Mouse (Mus musculus): ENCODE measurements around the gene Abraxas1. TPM values are rescaled to one million over a fixed set of nuclear protein-coding genes. Genes with fewer than 3 reads are reported as not detected.

Gene Abraxas1
- polyA plus RNA-seq, 1 experiment from 2014 or later, result 33.0 TPM

DNA sequence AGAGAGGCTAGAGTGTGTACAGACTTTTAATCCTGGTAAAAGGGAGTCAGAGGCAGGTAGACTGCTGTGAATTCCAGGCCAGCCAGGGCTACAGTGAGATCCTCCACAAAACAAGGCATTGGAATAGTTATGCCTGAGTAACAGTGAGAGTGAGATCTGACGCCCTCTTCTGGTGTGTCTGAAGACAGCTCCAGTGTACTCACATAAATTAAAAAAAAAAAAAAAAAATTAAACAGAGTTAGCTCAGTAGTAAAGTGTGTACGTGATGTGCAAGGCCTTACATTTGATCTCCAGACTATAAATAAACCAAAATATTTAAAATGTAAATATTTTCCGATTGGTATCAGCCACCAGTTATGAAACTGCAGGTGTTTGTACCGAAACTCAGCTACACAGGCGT is 26.7 kb downstream of the Abraxas1 start:
- peaks cover 14% of the 10 kb centered on the region for H3K36me3 ChIP-seq (ENCODE audit: control insufficient read depth, insufficient read depth, low read length)
- 69% methylated on average over 5 of the region's 5 CpGs for WGBS
- no peak overlapping the region for H3K4me3 ChIP-seq (ENCODE audit: low read length)
- no peak overlapping the region for H3K27ac ChIP-seq (ENCODE audit: low read length)
- no peaks in the 10 kb centered on the region; the same call in 1 of the 2 replicates for H3K4me1 ChIP-seq (replicated peaks; ENCODE audit: control insufficient read depth, insufficient read depth, low read length)
- no peaks in the 10 kb centered on the region for H3K27me3 ChIP-seq (ENCODE audit: control insufficient read depth, insufficient read depth, low read depth, low read length)
- H3K9me3 ChIP-seq (ENCODE audit: control insufficient read depth, low read length), result no peaks in the 10 kb centered on the region
- H3K4me2 ChIP-seq (ENCODE audit: low read depth, low read length), result no peak overlapping the region
- no peak overlapping the region for H3K9ac ChIP-seq (ENCODE audit: low read length)
- ATAC-seq (ENCODE audit: low read depth), result no peak

- Histone ChIP-seq H3K27ac (ENCODE audit: low read length) (no peak overlapping the region), H3K9ac (ENCODE audit: low read length) (no peak overlapping the region), H3K27me3 (ENCODE audit: control insufficient read depth, insufficient read depth, low read depth, low read length) (no peaks in the 10 kb centered on the region), H3K36me3 (ENCODE audit: control insufficient read depth, insufficient read depth, low read length) (peaks cover 17% of the 10 kb centered on the region), H3K4me3 (ENCODE audit: low read length) (no peak overlapping the region), H3K4me1 (replicated peaks; ENCODE audit: control insufficient read depth, insufficient read depth, low read length) (no peaks in the 10 kb centered on the region), H3K9me3 (ENCODE audit: control insufficient read depth, low read length) (no peaks in the 10 kb centered on the region), H3K4me2 (ENCODE audit: low read depth, low read length) (no peak overlapping the region)
- 85% methylated on average over 7 of the region's 7 CpGs for WGBS
- ATAC-seq (ENCODE audit: low read depth), result no peak
These were observed 28.5 kb downstream of the Abraxas1 start for GRCm38 (mm10) chr5:100792261-100792660.

- no peaks in the 10 kb centered on the region for H3K9me3 ChIP-seq (ENCODE audit: control insufficient read depth, low read length)
- WGBS, result 92% methylated on average over 9 of the region's 9 CpGs
- no peaks in the 10 kb centered on the region for H3K4me1 ChIP-seq (replicated peaks; ENCODE audit: control insufficient read depth, insufficient read depth, low read length)
- no peak overlapping the region for H3K4me2 ChIP-seq (ENCODE audit: low read depth, low read length)
- no peak overlapping the region for H3K9ac ChIP-seq (ENCODE audit: low read length)
- H3K4me3 ChIP-seq (ENCODE audit: low read length), result no peak overlapping the region
- peaks cover 23% of the 10 kb centered on the region for H3K36me3 ChIP-seq (ENCODE audit: control insufficient read depth, insufficient read depth, low read length)
- H3K27ac ChIP-seq (ENCODE audit: low read length), result no peak overlapping the region
- no peak for ATAC-seq (ENCODE audit: low read depth)
- H3K27me3 ChIP-seq (ENCODE audit: control insufficient read depth, insufficient read depth, low read depth, low read length), result no peaks in the 10 kb centered on the region
These were observed 33.2 kb downstream of the Abraxas1 start for GRCm38 (mm10) chr5:100787527-100787926.

GRCm38 (mm10) chr5:100779002-100779401 is 41.8 kb downstream of the Abraxas1 start:
- no peak overlapping the region for H3K9ac ChIP-seq (ENCODE audit: low read length)
- no peaks in the 10 kb centered on the region for H3K9me3 ChIP-seq (ENCODE audit: control insufficient read depth, low read length)
- no peak overlapping the region for H3K4me2 ChIP-seq (ENCODE audit: low read depth, low read length)
- no peak overlapping the region for H3K27ac ChIP-seq (ENCODE audit: low read length)
- ATAC-seq (ENCODE audit: low read depth), result no peak
- H3K36me3 ChIP-seq (ENCODE audit: control insufficient read depth, insufficient read depth, low read length), result peaks cover 15% of the 10 kb centered on the region
- no peaks in the 10 kb centered on the region for H3K27me3 ChIP-seq (ENCODE audit: control insufficient read depth, insufficient read depth, low read depth, low read length)
- 94% methylated on average over 13 of the region's 13 CpGs for WGBS
- no peaks in the 10 kb centered on the region for H3K4me1 ChIP-seq (replicated peaks; ENCODE audit: control insufficient read depth, insufficient read depth, low read length)
- no peak overlapping the region for H3K4me3 ChIP-seq (ENCODE audit: low read length)

DNA sequence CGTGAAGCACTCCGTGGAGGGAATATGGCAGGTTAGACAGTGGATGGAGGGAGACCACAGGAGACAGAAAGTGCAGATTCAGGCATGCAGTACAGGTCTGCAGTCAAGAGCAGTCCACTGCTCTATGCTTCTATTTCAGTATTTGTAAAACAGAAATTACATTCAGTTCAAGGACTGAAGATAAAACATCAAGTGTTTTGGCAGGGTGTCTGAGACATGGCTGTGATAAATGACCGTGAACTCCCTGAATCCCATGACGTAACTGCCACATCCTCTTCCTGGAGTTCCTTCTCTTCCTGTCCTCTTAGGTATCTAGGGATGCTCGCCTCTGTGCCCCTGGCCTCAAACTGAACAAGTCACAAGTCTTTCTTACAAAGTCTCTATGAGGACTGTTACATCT is 43.9 kb downstream of the Abraxas1 start:
- no peak overlapping the region for H3K4me2 ChIP-seq (ENCODE audit: low read depth, low read length)
- 85% methylated on average over 5 of the region's 5 CpGs for WGBS
- H3K9ac ChIP-seq (ENCODE audit: low read length), result no peak overlapping the region
- no peaks in the 10 kb centered on the region for H3K9me3 ChIP-seq (ENCODE audit: control insufficient read depth, low read length)
- H3K4me3 ChIP-seq (ENCODE audit: low read length), result no peak overlapping the region
- no peak overlapping the region for H3K27ac ChIP-seq (ENCODE audit: low read length)
- no peaks in the 10 kb centered on the region for H3K27me3 ChIP-seq (ENCODE audit: control insufficient read depth, insufficient read depth, low read depth, low read length)
- no peaks in the 10 kb centered on the region for H3K4me1 ChIP-seq (replicated peaks; ENCODE audit: control insufficient read depth, insufficient read depth, low read length)
- no peak for ATAC-seq (ENCODE audit: low read depth)
- H3K36me3 ChIP-seq (ENCODE audit: control insufficient read depth, insufficient read depth, low read length), result peaks cover 14% of the 10 kb centered on the region

DNA sequence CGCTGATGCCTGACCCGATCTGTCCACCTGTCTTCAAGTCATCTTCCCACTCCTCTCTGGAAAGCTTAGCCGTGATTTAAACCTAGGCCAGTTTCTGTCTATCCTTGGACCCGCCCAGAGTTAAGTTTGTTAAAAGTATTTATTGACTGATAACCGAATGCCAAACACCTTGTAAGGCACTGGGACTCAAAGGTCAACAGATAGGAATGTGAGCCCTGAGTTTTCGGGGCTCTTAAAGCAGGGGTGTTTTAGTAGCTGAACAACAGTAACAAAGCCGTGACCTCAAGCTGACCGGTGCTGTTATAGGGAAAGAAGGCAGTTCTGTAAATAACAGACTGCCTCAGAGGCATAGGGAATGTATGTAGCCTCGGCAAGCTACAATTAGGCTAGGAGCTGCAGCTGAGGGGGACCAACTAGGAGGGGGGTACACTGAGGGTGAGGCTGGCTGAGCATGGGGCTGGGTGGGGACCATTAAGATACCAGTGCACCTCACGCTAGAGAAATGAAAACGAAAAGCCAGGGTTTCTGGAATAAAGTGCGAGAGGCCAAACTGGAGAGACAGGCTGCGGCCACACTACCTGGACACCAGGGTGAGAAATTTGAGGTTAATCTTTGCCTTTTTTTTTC is 44.9 kb downstream of the Abraxas1 start:
- Histone ChIP-seq H3K9me3 (ENCODE audit: control insufficient read depth, low read length) (no peaks in the 10 kb centered on the region), H3K4me2 (ENCODE audit: low read depth, low read length) (no peak overlapping the region), H3K27me3 (ENCODE audit: control insufficient read depth, insufficient read depth, low read depth, low read length) (no peaks in the 10 kb centered on the region), H3K36me3 (ENCODE audit: control insufficient read depth, insufficient read depth, low read length) (peaks cover 11% of the 10 kb centered on the region), H3K27ac (ENCODE audit: low read length) (no peak overlapping the region), H3K4me1 (replicated peaks; ENCODE audit: control insufficient read depth, insufficient read depth, low read length) (no peaks in the 10 kb centered on the region), H3K4me3 (ENCODE audit: low read length) (no peak overlapping the region), H3K9ac (ENCODE audit: low read length) (no peak overlapping the region)
- ATAC-seq (ENCODE audit: low read depth), result no peak
- 65% methylated on average over 13 of the region's 13 CpGs for WGBS

DNA sequence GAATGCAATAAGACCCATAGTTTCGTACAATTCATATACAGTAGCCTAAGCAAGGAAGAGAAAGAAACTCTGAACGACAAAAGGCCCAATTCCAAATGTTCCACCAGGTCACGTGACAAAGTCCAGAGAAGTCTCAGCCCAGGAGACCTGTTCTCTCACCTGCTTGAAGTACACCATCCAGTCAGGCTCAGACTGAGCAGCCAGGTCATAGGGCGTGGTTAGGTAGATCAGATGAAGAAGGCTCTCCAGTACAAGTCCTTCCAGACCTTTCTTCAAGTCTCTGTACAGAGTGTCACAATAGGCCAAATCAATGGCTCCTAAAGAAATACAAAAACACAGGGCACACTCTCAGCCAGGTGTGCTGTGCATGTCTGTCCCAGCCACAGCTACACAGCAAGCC is 49.2 kb downstream of the Abraxas1 start:
- no peak overlapping the region for H3K4me2 ChIP-seq (ENCODE audit: low read depth, low read length)
- 94% methylated on average over 4 of the region's 4 CpGs for WGBS
- no peaks in the 10 kb centered on the region for H3K4me1 ChIP-seq (replicated peaks; ENCODE audit: control insufficient read depth, insufficient read depth, low read length)
- H3K27me3 ChIP-seq (ENCODE audit: control insufficient read depth, insufficient read depth, low read depth, low read length), result no peaks in the 10 kb centered on the region
- H3K9ac ChIP-seq (ENCODE audit: low read length), result no peak overlapping the region
- no peak overlapping the region for H3K27ac ChIP-seq (ENCODE audit: low read length)
- no peaks in the 10 kb centered on the region for H3K9me3 ChIP-seq (ENCODE audit: control insufficient read depth, low read length)
- no peak for ATAC-seq (ENCODE audit: low read depth)
- peaks cover 17% of the 10 kb centered on the region; the same call in 1 of the 2 replicates for H3K36me3 ChIP-seq (ENCODE audit: control insufficient read depth, insufficient read depth, low read length)
- H3K4me3 ChIP-seq (ENCODE audit: low read length), result no peak overlapping the region

GRCm38 (mm10) chr5:100766026-100766425 is 54.7 kb downstream of the Abraxas1 start:
- WGBS, result 94% methylated on average over 7 of the region's 7 CpGs
- Histone ChIP-seq H3K4me2 (ENCODE audit: low read depth, low read length) (no peak overlapping the region), H3K36me3 (ENCODE audit: control insufficient read depth, insufficient read depth, low read length) (peaks cover 18% of the 10 kb centered on the region), H3K4me3 (ENCODE audit: low read length) (no peak overlapping the region), H3K4me1 (replicated peaks; ENCODE audit: control insufficient read depth, insufficient read depth, low read length) (no peaks in the 10 kb centered on the region), H3K27me3 (ENCODE audit: control insufficient read depth, insufficient read depth, low read depth, low read length) (no peaks in the 10 kb centered on the region), H3K9me3 (ENCODE audit: control insufficient read depth, low read length) (no peaks in the 10 kb centered on the region), H3K27ac (ENCODE audit: low read length) (no peak overlapping the region), H3K9ac (ENCODE audit: low read length) (no peak overlapping the region)
- ATAC-seq (ENCODE audit: low read depth), result no peak

- no peaks in the 10 kb centered on the region for H3K4me1 ChIP-seq (replicated peaks; ENCODE audit: control insufficient read depth, insufficient read depth, low read length)
- H3K9me3 ChIP-seq (ENCODE audit: control insufficient read depth, low read length), result no peaks in the 10 kb centered on the region
- H3K36me3 ChIP-seq (ENCODE audit: control insufficient read depth, insufficient read depth, low read length), result peaks cover 7% of the 10 kb centered on the region
- no peaks in the 10 kb centered on the region for H3K27me3 ChIP-seq (ENCODE audit: control insufficient read depth, insufficient read depth, low read depth, low read length)
- WGBS, result 88% methylated on average over 7 of the region's 7 CpGs
- no peak overlapping the region for H3K4me3 ChIP-seq (ENCODE audit: low read length)
- ATAC-seq (ENCODE audit: low read depth), result no peak
- no peak overlapping the region for H3K4me2 ChIP-seq (ENCODE audit: low read depth, low read length)
- no peak overlapping the region for H3K9ac ChIP-seq (ENCODE audit: low read length)
- H3K27ac ChIP-seq (ENCODE audit: low read length), result no peak overlapping the region
These were observed 59.0 kb downstream of the Abraxas1 start for GRCm38 (mm10) chr5:100761736-100762135.
